Mouse (Mus musculus): ENCODE measurements around the gene Ptges2.
A peak's percentile ranks its signal among the peaks of the same experiment; 100 is the strongest.

Gene Ptges2

DNA sequence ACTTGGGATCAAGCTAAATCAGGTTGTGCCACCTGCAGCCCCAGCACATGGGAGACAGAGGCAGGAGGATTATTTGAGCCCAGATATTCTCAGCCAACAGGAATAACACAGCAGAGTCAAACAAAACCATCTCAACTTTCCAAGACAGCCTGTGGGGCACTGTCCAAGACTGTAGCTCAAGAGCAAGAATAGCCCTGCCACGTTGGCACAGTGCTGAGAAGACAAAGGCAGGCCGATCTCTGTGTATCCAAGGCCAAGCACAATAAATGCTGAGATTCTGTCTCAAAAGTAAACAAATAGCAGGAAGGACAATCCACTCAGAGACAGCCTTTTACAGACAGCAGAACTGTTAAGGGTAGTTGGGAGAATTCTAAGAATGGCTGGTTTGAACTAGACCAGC is 44.5 kb downstream of the Ptges2 start:
- no peak for DNase-seq (ENCODE audit: low spot score)

GRCm38 (mm10) chr2:32440632-32441031 is 44.9 kb downstream of the Ptges2 start:
- DNase-seq (ENCODE audit: low spot score) = no peak

- no peak for DNase-seq (ENCODE audit: low spot score)
These were observed 45.9 kb downstream of the Ptges2 start for GRCm38 (mm10) chr2:32441550-32441949.

GRCm38 (mm10) chr2:32445535-32445934 is 49.8 kb downstream of the Ptges2 start:
- no peak for DNase-seq (ENCODE audit: low spot score)

DNA sequence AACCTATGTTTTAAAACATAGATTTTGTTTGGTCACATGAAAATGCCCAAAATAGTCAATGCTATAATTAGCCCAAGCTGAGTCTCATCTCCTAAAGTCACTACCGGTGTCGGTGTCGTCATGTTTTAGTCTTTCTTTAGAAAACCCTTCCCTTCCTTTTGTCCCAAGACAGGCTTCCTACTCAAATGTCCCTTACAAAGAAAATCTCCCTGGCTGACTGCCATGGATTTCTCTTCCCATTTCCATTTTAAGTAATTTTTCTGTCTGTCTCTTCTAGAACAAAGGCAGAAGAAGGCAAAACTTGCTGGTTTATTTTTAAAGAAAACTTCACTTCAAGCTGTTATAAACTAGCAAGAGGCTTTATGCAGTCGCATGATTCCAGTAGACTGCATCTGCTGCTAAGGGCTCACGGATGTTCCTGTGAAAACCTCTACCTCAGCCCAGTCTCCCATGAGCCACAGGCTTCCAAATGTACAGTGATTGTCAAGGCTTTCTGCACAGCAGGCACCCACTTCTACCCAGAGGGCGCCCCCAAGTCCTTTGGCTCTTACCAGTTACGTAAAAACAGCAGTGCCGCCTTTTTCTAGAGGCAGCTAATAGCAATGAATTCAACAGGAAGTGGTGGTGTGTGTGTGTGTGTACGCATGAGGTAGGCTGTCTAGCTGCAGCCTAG is 51.7 kb downstream of the Ptges2 start:
- DNase-seq (ENCODE audit: low spot score) = no peak

GRCm38 (mm10) chr2:32448480-32448879 is 52.8 kb downstream of the Ptges2 start:
- DNase-seq (ENCODE audit: low spot score) = no peak

- no peak for DNase-seq (ENCODE audit: low spot score)
These were observed 54.4 kb downstream of the Ptges2 start, which contains the start of gene Naif1 for GRCm38 (mm10) chr2:32449761-32450754. TSS of gene Naif1 (plus strand) at chr2:32450457.

GRCm38 (mm10) chr2:32450881-32451844 is 55.5 kb downstream of the Ptges2 start, which contains the start of gene Slc25a25:
TSS of gene Slc25a25 (minus strand) at chr2:32451445.
- DNase-seq (ENCODE audit: low spot score) = peak; percentile 97

GRCm38 (mm10) chr2:32451870-32452372 is 56.2 kb downstream of the Ptges2 start:
- peak; percentile 98 for DNase-seq (ENCODE audit: low spot score)

GRCm38 (mm10) chr2:32452441-32452971 is 56.8 kb downstream of the Ptges2 start:
- DNase-seq (ENCODE audit: low spot score) = peak; percentile 33

GRCm38 (mm10) chr2:32453641-32454303 is 58.1 kb downstream of the Ptges2 start:
- no peak for DNase-seq (ENCODE audit: low spot score)

- DNase-seq (ENCODE audit: low spot score) = no peak
These were observed 58.9 kb downstream of the Ptges2 start for GRCm38 (mm10) chr2:32454633-32455032.

DNA sequence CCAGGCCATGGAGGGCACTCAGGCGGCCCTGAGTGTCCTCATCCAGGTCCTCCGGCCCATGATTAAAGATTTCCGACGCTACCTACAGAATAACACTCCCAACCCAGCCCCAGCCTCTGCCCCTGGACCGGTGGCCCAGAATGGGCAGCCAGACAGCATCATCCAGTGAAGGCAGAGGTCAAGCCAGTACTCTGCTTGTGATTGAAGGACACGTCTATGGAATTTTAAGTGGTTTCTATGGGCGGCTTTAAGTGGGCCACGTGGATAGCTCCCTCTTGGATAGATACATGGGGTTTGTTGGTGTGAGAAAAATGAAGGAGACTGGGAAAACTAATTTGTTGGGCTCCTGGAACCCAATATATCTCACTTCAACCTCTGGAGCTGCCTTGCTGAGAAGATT is 59.4 kb downstream of the Ptges2 start:
- no peak for DNase-seq (ENCODE audit: low spot score)
